Mouse (Mus musculus) ovary, postnatal 36 days (tissue): ENCODE measurements at regions not wholly inside any gene's neighbourhood (a gene's known extent, or its start where the extent isn't known, plus 50 kb on each side); places are given as distances from the start of the nearest gene placed in this dataset.
"Not testable (repeated sequence)": the region's sequence is repeated elsewhere in the genome, so short reads cannot be mapped to it uniquely, and the experiment has no call there.

Experiments used
- DNase-seq: peaks from one replicate; pipeline ENCODE4 v3.0.0; 2022; ENCODE audit warnings: low spot score, mixed read lengths

- DNase-seq = no peak
These were observed 147.5 kb upstream of the Sfswap start for GRCm38 (mm10) chr5:129353549-129353948.

GRCm38 (mm10) chr5:129354877-129355276 is 146.1 kb upstream of the Sfswap start:
- DNase-seq = no peak

GRCm38 (mm10) chr5:129361527-129361926 is 139.5 kb upstream of the Sfswap start:
- no peak for DNase-seq

- no peak for DNase-seq
These were observed 137.8 kb upstream of the Sfswap start for GRCm38 (mm10) chr5:129363189-129363588.

GRCm38 (mm10) chr5:129365026-129365425 is 136.0 kb upstream of the Sfswap start:
- no peak for DNase-seq

GRCm38 (mm10) chr5:129367266-129367665 is 133.8 kb upstream of the Sfswap start:
- DNase-seq = no peak

- no peak for DNase-seq
These were observed 120.2 kb upstream of the Sfswap start for GRCm38 (mm10) chr5:129380861-129381260.

- no peak for DNase-seq
These were observed 116.0 kb upstream of the Sfswap start for GRCm38 (mm10) chr5:129384976-129385375.

- DNase-seq = not testable (repeated sequence)
These were observed 114.9 kb upstream of the Sfswap start for GRCm38 (mm10) chr5:129385965-129386643.

GRCm38 (mm10) chr5:129386671-129387070 is 114.3 kb upstream of the Sfswap start:
- not testable (repeated sequence) for DNase-seq

- no peak for DNase-seq
These were observed 113.7 kb upstream of the Sfswap start for GRCm38 (mm10) chr5:129387301-129387700.

GRCm38 (mm10) chr5:129390921-129391371 is 110.1 kb upstream of the Sfswap start:
- no peak for DNase-seq

GRCm38 (mm10) chr5:129393150-129393549 is 107.9 kb upstream of the Sfswap start:
- no peak for DNase-seq

- DNase-seq = no peak
These were observed 107.3 kb upstream of the Sfswap start for GRCm38 (mm10) chr5:129393606-129394255.

GRCm38 (mm10) chr5:129394416-129394815 is 106.6 kb upstream of the Sfswap start:
- no peak for DNase-seq

GRCm38 (mm10) chr5:129397311-129397710 is 103.7 kb upstream of the Sfswap start:
- DNase-seq = no peak

- DNase-seq = no peak
These were observed 94.8 kb upstream of the Sfswap start for GRCm38 (mm10) chr5:129406259-129406658.

GRCm38 (mm10) chr5:129409440-129410004 is 91.5 kb upstream of the Sfswap start:
- DNase-seq = no peak

- DNase-seq = no peak
These were observed 88.9 kb upstream of the Sfswap start for GRCm38 (mm10) chr5:129412161-129412560.

- peak; percentile 31 for DNase-seq
These were observed 85.9 kb upstream of the Sfswap start for GRCm38 (mm10) chr5:129414960-129415706.

GRCm38 (mm10) chr5:129416425-129416824 is 84.6 kb upstream of the Sfswap start:
- no peak for DNase-seq

- DNase-seq = no peak
These were observed 83.5 kb upstream of the Sfswap start for GRCm38 (mm10) chr5:129417516-129417915.

- no peak for DNase-seq
These were observed 80.0 kb upstream of the Sfswap start for GRCm38 (mm10) chr5:129420981-129421380.
